Mouse (Mus musculus): ENCODE measurements around the gene Atxn1. TPM values are rescaled to one million over a fixed set of nuclear protein-coding genes. Genes with fewer than 3 reads are reported as not detected.

Atxn1 gene
- polyA plus RNA-seq, 1 experiment from 2014 or later, result 8.1 TPM

DNA sequence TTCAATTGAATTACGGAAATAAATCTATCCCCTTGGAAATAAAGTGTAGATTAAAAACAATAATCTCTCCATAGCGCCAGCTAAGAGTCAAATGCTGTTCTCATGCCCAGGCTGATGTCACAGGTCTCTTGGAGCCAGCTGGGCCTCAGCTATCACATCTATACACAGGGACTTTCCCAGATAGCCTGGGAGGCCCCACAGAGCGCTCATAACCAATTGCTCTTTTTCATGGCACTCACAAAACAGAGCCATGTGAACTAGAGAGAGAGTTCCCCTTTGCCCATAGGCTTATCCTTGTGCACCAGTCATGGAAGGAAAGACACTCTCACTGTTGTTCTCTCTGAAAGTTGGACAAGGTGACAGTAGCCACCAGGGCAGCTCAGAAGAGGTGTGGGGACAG lies 230.3 kb downstream of the Atxn1 start:
- H3K4me2 ChIP-seq, result no peak overlapping the region
- WGBS, result 76% methylated on average over 3 of the region's 3 CpGs
- ATAC-seq (replicated peaks; ENCODE audit: insufficient number of reproducible peaks, insufficient read depth, low FRiP score, low read depth), result no peak

DNA sequence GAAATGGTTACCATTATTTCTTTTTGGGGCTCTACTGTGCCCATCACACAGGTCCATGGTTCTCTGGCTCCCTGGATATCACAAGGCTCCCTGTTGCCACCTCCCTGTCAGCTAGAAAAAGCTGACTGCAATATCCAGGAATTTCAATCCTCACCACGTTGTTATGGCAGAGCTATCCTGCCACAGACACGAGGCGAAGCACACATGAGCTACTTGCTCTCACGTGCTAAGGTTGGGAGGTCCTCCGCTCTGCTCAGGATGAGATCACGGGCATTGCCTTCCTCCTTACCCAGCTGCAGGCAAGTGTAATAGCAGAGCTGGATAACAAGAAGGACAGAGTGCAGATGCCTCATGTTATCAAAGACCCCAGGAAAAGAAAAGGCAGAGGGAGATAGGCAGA lies 232.2 kb downstream of the Atxn1 start:
- Histone ChIP-seq H3K27ac (peak overlapping the region; percentile 42), H3K27me3 (no peaks in the 10 kb centered on the region), H3K4me2 (no peak overlapping the region; the same call in 1 of the 2 replicates), H3K4me3 (no peak overlapping the region), H3K36me3 (no peaks in the 10 kb centered on the region), H3K4me1 (replicated peaks) (peaks cover 34% of the 10 kb centered on the region), H3K9ac (no peak overlapping the region), H3K9me3 (replicated peaks) (no peaks in the 10 kb centered on the region)
- 27% methylated on average over 6 of the region's 6 CpGs for whole genome bisulfite sequencing
- peak; percentile 71; the same call in 1 of the 2 replicates for ATAC-seq (replicated peaks; ENCODE audit: insufficient number of reproducible peaks, insufficient read depth, low FRiP score, low read depth)

More for the DNA sequence above, 230.3 kb downstream of the Atxn1 start:
- Histone ChIP-seq H3K9me3 (replicated peaks) (no peaks in the 10 kb centered on the region), H3K9ac (no peak overlapping the region), H3K4me1 (replicated peaks) (peaks cover 33% of the 10 kb centered on the region), H3K27ac (no peak overlapping the region), H3K4me3 (no peak overlapping the region), H3K27me3 (no peaks in the 10 kb centered on the region), H3K36me3 (no peaks in the 10 kb centered on the region)

DNA sequence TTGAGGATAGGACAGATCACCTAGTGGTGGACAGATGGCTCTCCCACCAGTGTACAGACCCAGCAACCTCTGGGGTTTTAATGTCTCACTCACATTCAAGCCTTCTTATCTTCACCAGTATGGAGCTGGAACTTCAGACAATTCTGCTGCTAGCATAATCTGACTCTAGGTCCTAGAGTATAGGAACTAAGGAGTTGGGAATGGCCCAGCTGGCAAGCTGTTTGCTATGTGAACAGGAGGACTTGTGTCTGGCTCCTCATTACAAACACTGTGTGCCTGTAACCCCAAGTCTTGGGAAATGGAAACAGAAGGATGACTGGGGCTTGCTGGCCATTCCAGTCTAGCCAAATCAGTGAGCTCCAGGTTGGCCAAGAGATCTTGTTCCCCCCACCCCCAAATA lies 237.9 kb downstream of the Atxn1 start:
- no peak overlapping the region for H3K27ac ChIP-seq
- H3K9me3 ChIP-seq (replicated peaks), result no peaks in the 10 kb centered on the region
- no peak overlapping the region for H3K9ac ChIP-seq
- H3K27me3 ChIP-seq, result no peaks in the 10 kb centered on the region
- H3K4me3 ChIP-seq, result no peak overlapping the region
- H3K4me2 ChIP-seq, result no peak overlapping the region
- peaks cover 14% of the 10 kb centered on the region for H3K4me1 ChIP-seq (replicated peaks)
- no peak for ATAC-seq (replicated peaks; ENCODE audit: insufficient number of reproducible peaks, insufficient read depth, low FRiP score, low read depth)
- no peaks in the 10 kb centered on the region for H3K36me3 ChIP-seq

DNA sequence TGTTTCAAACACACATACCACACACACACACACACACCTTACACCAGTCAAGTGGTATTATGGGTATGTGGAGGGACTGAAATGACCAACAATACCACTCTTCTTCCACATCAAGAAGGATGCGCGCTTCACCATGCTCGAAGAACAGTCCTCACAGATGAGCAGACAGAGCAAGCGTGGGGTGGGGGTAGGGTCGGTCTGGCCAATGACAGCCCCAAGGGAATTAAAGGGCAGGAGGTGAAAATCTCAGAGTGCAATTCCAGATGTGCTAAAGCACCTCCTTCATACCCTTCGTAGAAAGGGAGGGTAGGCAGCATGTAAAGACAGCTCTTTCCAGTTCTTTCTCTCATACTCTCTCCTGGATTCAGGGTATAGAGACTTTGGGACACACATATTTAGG lies 238.6 kb downstream of the Atxn1 start:
- Histone ChIP-seq H3K36me3 (no peaks in the 10 kb centered on the region), H3K27ac (no peak overlapping the region), H3K4me2 (no peak overlapping the region), H3K4me3 (no peak overlapping the region), H3K27me3 (no peaks in the 10 kb centered on the region), H3K4me1 (replicated peaks) (peaks cover 20% of the 10 kb centered on the region), H3K9ac (no peak overlapping the region), H3K9me3 (replicated peaks) (no peaks in the 10 kb centered on the region)
- WGBS, result 80% methylated on average over 6 of the region's 6 CpGs
- no peak for ATAC-seq (replicated peaks; ENCODE audit: insufficient number of reproducible peaks, insufficient read depth, low FRiP score, low read depth)

DNA sequence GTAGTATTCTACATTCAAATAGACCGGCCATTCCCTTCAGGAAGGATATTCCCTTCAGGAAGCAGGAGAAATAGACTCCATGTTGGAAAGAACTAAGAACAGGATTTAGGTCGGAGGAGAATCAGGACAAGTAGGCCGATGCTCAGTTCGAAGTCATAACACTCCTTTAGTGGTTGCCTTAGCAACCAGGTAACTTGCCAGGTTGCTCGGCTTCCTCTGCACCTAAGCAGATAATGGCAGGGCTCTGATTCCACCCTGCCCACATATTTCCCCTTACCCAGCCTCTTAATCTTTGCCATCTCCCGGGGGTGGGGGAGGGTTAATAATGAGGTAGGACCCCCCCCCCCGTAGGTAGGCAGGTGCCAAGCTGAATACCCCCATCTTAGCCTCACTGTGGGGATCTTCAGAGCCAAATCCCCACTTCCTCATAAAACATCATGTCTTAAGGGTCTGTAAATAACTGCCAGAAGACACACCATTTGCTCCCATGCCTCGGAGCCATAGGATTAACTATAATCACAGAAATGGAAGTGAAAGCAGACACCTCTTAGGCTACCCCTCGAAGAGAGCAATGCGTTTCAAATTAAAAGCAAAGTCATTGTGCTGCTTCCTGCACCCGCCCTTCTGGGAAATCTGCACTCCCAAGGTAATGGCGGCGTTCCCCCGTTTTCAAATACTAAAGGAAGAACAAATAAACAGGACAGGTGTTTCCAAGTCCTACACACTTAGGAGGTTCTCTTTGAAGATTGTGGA lies 240.1 kb downstream of the Atxn1 start:
- WGBS, result 75% methylated on average over 14 of the region's 14 CpGs
- H3K27me3 ChIP-seq, result no peaks in the 10 kb centered on the region
- no peak overlapping the region for H3K4me3 ChIP-seq
- no peak overlapping the region for H3K4me2 ChIP-seq
- no peak overlapping the region for H3K27ac ChIP-seq
- no peaks in the 10 kb centered on the region for H3K36me3 ChIP-seq
- no peaks in the 10 kb centered on the region for H3K9me3 ChIP-seq (replicated peaks)
- peaks cover 9% of the 10 kb centered on the region for H3K4me1 ChIP-seq (replicated peaks)
- ATAC-seq (replicated peaks; ENCODE audit: insufficient number of reproducible peaks, insufficient read depth, low FRiP score, low read depth), result no peak
- H3K9ac ChIP-seq, result no peak overlapping the region

DNA sequence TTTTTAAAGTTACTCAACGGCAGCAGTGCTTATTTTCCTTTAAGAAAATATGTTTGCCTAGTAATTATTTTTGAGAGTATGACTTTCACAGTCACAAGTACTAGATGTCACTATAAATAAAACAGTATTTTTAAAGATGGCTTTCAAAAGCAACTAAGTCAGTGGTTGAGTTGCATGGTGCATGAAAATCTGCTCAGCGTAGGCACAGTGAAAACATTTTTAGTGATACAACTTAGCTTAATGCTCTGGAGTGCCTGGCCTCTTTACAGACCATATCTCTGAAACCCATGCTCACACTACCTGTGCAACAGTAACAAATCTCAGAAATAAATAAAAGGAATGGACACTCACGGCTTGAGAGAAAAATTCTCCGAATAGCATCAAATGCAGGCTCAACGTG lies 241.9 kb downstream of the Atxn1 start:
- no peaks in the 10 kb centered on the region for H3K27me3 ChIP-seq

DNA sequence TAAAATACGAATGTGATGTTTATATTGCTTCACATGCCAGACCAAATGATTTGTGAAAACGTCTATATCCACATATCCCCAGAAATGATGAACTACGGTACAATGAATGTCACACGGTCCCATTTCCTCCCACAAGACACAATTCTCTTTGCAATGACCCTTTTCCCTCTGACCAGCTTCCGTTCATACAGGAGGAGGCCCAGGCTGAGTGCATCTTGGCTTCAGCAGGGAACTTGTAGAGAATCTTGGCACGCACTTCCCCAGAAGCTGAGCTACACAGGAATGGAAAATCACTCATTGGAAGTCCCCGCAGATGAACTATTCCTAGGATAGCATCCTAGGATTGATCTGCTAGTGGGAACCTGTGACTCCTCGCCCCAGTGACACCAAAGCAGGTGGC lies 243.2 kb downstream of the Atxn1 start:
- Histone ChIP-seq H3K27me3 (no peaks in the 10 kb centered on the region), H3K9ac (no peak overlapping the region), H3K36me3 (no peaks in the 10 kb centered on the region), H3K4me2 (no peak overlapping the region), H3K27ac (peak overlapping the region; percentile 8; the same call in 1 of the 2 replicates), H3K9me3 (replicated peaks) (no peaks in the 10 kb centered on the region), H3K4me1 (replicated peaks) (peaks cover 7% of the 10 kb centered on the region), H3K4me3 (no peak overlapping the region)
- no peak for ATAC-seq (replicated peaks; ENCODE audit: insufficient number of reproducible peaks, insufficient read depth, low FRiP score, low read depth)
- WGBS, result 61% methylated on average over 8 of the region's 8 CpGs

More for the DNA sequence above, 241.9 kb downstream of the Atxn1 start:
- Histone ChIP-seq H3K27ac (no peak overlapping the region), H3K9ac (no peak overlapping the region), H3K9me3 (replicated peaks) (no peaks in the 10 kb centered on the region), H3K4me3 (no peak overlapping the region), H3K36me3 (no peaks in the 10 kb centered on the region), H3K4me2 (no peak overlapping the region), H3K4me1 (replicated peaks) (peaks cover 7% of the 10 kb centered on the region)
- 72% methylated on average over 5 of the region's 5 CpGs for whole genome bisulfite sequencing
- no peak for ATAC-seq (replicated peaks; ENCODE audit: insufficient number of reproducible peaks, insufficient read depth, low FRiP score, low read depth)

DNA sequence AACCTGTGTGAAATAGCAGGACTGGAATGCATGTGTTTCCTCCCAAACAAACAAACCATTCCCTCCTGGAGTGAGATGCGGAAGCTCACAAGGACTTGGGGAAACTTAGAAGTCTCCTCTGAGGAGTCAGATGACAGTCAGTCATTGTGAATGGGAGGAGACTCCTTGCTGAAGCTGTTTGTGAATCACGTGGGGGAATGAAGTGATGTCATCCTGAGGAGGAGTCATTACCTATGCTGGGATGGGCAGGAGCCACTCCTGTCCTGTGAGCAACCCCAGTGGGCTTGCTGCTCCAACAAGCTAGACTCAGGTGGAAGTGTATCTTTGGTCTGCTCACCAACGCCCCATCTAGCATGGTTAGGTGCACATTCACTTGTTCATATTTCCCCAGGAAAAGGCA lies 246.0 kb downstream of the Atxn1 start:
- peaks cover 16% of the 10 kb centered on the region for H3K4me1 ChIP-seq (replicated peaks)

DNA sequence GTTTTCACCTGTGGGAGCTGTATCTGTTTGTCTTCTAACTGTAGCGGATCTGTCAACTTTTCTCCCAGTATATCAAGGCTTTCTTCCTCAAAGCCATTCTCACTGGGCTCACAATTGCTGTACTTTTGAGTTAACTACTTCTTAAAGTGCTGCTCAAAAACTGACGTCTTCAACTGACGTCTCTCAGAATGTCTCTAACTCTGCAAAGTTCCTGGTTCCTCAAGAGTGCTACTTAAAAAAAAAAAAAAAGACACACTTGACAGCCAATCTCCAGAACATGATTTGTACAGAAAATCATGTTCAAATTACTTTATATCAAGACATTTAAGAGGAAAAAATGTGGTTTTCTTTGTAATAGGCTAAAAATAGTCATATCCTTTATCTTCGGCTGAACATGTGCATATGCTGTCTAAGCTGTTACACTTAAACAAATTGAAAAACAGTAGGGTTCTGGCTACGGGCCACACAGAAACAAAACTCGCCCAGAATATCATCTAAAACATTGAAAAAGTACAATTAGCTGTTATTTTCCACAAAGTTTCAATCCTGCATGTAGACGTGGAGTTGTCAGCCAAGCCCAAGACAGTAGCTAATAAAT lies 249.1 kb downstream of the Atxn1 start:
- Histone ChIP-seq H3K27ac (no peak overlapping the region), H3K36me3 (no peaks in the 10 kb centered on the region), H3K27me3 (no peaks in the 10 kb centered on the region), H3K9ac (no peak overlapping the region), H3K9me3 (replicated peaks) (no peaks in the 10 kb centered on the region), H3K4me3 (no peak overlapping the region), H3K4me1 (replicated peaks) (peaks cover 9% of the 10 kb centered on the region), H3K4me2 (no peak overlapping the region)
- ATAC-seq (replicated peaks; ENCODE audit: insufficient number of reproducible peaks, insufficient read depth, low FRiP score, low read depth), result no peak
- WGBS, result 46% methylated on average over 7 of the region's 7 CpGs

More for the DNA sequence above, 246.0 kb downstream of the Atxn1 start:
- no peak for ATAC-seq (replicated peaks; ENCODE audit: insufficient number of reproducible peaks, insufficient read depth, low FRiP score, low read depth)
- WGBS, result 55% methylated on average over 3 of the region's 3 CpGs
- Histone ChIP-seq H3K27me3 (no peaks in the 10 kb centered on the region), H3K4me3 (no peak overlapping the region), H3K4me2 (no peak overlapping the region), H3K9ac (no peak overlapping the region), H3K27ac (no peak overlapping the region), H3K36me3 (no peaks in the 10 kb centered on the region), H3K9me3 (replicated peaks) (no peaks in the 10 kb centered on the region)

DNA sequence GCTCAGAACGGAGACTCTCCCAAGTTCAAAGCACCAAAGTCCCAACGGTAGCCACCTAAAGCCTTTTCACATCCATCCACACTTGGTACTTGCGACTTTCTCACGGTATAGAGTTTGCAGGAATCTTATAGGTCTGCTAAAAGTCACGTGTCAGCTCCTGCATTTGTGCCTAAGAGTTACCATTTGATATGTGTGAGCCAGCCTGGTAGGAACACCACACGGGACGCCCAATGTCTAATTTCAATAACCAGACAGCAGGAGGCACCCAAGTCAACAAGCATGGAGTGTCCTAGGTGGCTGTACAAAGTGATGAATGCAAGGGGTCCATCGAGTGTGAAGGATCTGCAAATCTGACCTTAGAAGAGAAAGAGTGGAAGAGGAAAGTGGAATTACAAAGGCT lies 254.8 kb downstream of the Atxn1 start:
- WGBS, result 79% methylated on average over 8 of the region's 8 CpGs
- H3K36me3 ChIP-seq, result no peaks in the 10 kb centered on the region
- ATAC-seq (replicated peaks; ENCODE audit: insufficient number of reproducible peaks, insufficient read depth, low FRiP score, low read depth), result no peak
- H3K4me2 ChIP-seq, result no peak overlapping the region
- H3K9me3 ChIP-seq (replicated peaks), result no peaks in the 10 kb centered on the region
- H3K27ac ChIP-seq, result no peak overlapping the region
- H3K4me3 ChIP-seq, result no peak overlapping the region
- no peak overlapping the region for H3K9ac ChIP-seq
- peaks cover 15% of the 10 kb centered on the region for H3K4me1 ChIP-seq (replicated peaks)
- no peaks in the 10 kb centered on the region for H3K27me3 ChIP-seq

DNA sequence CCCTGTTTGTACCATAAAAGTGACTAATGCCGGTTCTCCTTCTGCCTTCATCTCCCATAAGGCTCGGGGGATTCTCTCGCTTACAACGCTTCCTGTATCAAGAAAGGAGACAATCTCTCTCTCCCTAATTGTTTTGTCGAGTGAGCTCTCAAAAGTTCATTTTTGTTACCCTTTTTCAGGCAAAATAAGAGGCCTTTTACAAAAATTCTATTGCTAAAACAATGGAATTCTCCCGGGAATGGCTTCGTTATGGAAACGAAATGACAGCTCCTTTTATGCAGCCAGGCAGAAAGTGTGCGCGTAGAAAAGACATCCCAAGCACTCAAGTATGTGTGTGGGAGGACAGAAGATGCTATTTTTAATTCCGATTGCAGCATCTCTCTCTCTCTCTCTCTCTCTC lies 255.4 kb downstream of the Atxn1 start:
- Histone ChIP-seq H3K9ac (no peak overlapping the region), H3K27ac (peak overlapping the region; percentile 41; the same call in 1 of the 2 replicates), H3K4me1 (replicated peaks) (peaks cover 8% of the 10 kb centered on the region), H3K36me3 (no peaks in the 10 kb centered on the region), H3K4me3 (peak overlapping the region; percentile 27; the same call in 1 of the 2 replicates), H3K9me3 (replicated peaks) (no peaks in the 10 kb centered on the region), H3K4me2 (peak overlapping the region; percentile 44), H3K27me3 (no peaks in the 10 kb centered on the region)
- ATAC-seq (replicated peaks; ENCODE audit: insufficient number of reproducible peaks, insufficient read depth, low FRiP score, low read depth), result no peak
- WGBS, result 39% methylated on average over 11 of the region's 11 CpGs

DNA sequence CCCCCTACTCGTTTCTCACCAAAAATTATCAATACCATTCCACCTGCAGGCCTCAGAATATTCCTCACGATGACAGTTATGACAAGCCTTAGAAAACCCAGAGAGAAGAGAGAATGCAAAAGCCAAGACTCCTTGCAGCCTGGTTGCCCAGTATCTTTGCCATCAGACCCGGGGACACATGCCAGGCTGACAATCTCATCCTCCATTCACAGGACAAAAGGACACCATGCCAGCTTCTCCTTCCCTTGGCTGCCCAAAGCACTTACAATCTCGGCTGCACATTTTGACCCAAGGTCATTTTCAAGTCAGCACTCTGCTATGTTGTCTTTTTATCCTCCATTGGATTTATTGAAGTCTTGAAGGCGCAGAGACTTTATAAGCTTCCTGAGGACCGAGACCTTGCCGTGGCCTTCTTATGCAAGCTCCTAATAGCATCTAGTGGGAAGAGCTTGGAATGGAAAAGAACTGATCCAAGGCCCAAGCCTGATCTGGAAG lies 263.5 kb downstream of the Atxn1 start:
- Histone ChIP-seq H3K9me3 (replicated peaks) (no peaks in the 10 kb centered on the region), H3K4me1 (replicated peaks) (peaks cover 8% of the 10 kb centered on the region), H3K36me3 (no peaks in the 10 kb centered on the region), H3K9ac (no peak overlapping the region), H3K4me3 (no peak overlapping the region), H3K27me3 (no peaks in the 10 kb centered on the region), H3K27ac (no peak overlapping the region), H3K4me2 (no peak overlapping the region)
- no peak for ATAC-seq (replicated peaks; ENCODE audit: insufficient number of reproducible peaks, insufficient read depth, low FRiP score, low read depth)
- 66% methylated on average over 7 of the region's 7 CpGs for WGBS
